Mouse (Mus musculus) thymus, adult 2 months (tissue): ENCODE data around the gene H2-T24. TPM values are rescaled to one million over a fixed set of nuclear protein-coding genes. Genes with fewer than 3 reads are reported as not detected.

Experiments
- DNase-seq: peaks from one replicate; pipeline ENCODE4 v3.0.0; 2021
- H3K27ac ChIP-seq: fragments of 200-500 bp; 2 replicates; pipeline ENCODE4 v1.5.1; 2012; ENCODE audit warnings: low read length, control low read depth; ENCODE audit not compliant: control insufficient read depth, insufficient read depth
- H3K27me3 ChIP-seq: fragments of 200-500 bp; 2 replicates; pipeline ENCODE4 v1.6.1; 2012; ENCODE audit warnings: mild to moderate bottlenecking, low read length, moderate library complexity, mixed read lengths; ENCODE audit not compliant: control insufficient read depth, insufficient read depth
- H3K36me3 ChIP-seq: fragments of 200-500 bp; 2 replicates; pipeline ENCODE4 v1.6.1; 2012; ENCODE audit warnings: mild to moderate bottlenecking, low read length, moderate library complexity; ENCODE audit not compliant: control insufficient read depth, insufficient read depth
- H3K4me1 ChIP-seq: fragments of 200-500 bp; replicated peaks from 2 replicates; pipeline ENCODE4 v1.6.1; 2012; ENCODE audit warnings: low read length; ENCODE audit not compliant: control insufficient read depth, insufficient read depth
- H3K4me3 ChIP-seq: fragments of 200-500 bp; 2 replicates; pipeline ENCODE4 v1.5.1; 2012; ENCODE audit warnings: mild to moderate bottlenecking, low read length, control low read depth, moderate library complexity; ENCODE audit not compliant: control insufficient read depth, insufficient read depth
- CTCF ChIP-seq: fragments of 200-500 bp; IDR thresholded peaks from 2 replicates; pipeline ENCODE4 v1.5.1; 2012; ENCODE audit warnings: mild to moderate bottlenecking, control low read depth, low read length, moderate library complexity, borderline replicate concordance; ENCODE audit not compliant: control insufficient read depth, poor library complexity, insufficient read depth; ENCODE audit errors: extremely low read depth
- POLR2A ChIP-seq: fragments of 200-500 bp; IDR thresholded peaks from 2 replicates; pipeline ENCODE4 v1.6.1; 2012; ENCODE audit warnings: mild to moderate bottlenecking, low read length, control low read depth, moderate library complexity; ENCODE audit not compliant: control insufficient read depth, poor library complexity, insufficient read depth; ENCODE audit errors: extremely low read depth
- WGBS: fragments of 180-500 bp; shearing (Covaris S2); methylation state at CpG from one replicate; pipeline ENCODE4 v1.1.7; 2018; 5-methylcytosine and 5-hydroxymethylcytosine counted together
- polyA plus RNA-seq: library from polyadenylated mRNA; depleted of rRNA; stranded (reverse); fragments of >200 nt; gene quantifications from 2 replicates; pipeline ENCODE4 v1.2.3, GENCODE M21; 2012; rRNA removed

Gene H2-T24
- polyA plus RNA-seq, 1 experiment: 20.4 TPM

DNA sequence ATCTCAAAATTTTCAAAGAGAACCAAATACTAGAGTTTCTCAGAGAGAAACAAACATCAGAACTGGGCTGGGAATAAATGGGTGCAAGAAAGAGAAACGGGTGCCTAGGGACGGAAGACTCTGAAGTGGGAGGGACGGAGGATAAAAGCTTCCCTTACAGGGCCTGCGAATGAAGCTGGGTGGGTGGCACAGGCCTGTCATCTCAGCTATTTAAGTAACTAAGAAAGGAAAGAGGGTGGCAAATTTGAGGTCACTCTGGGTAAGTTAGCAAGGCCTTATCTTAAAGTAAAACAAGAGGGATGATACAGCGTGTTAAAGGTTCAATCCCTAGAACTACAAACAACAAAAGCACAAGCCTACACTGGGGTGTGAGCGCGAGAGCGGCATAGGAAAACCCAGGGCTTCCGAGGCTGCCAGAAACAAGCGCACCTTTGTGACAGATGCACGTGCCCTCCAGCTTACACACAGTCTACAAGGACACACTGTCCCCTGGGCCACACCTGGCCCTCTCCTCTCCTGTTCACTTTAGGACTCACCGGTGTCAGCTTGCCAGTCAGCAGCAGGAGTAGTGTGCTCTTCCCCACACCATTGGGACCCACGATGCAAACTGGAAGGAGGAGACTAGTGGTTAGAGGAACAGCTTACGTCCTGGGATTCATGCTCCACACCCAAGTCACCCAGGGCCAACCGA lies 61.7 kb downstream of the H2-T24 start:
- Histone ChIP-seq H3K27me3 (no peaks in the 10 kb centered on the region), H3K4me3 (no peak overlapping the region), H3K27ac (no peak overlapping the region), H3K4me1 (no peaks in the 10 kb centered on the region), H3K36me3 (peaks cover 81% of the 10 kb centered on the region)
- no peak for TF ChIP-seq POLR2A
- TF ChIP-seq CTCF: no peak
- DNase-seq: no peak
- 95% methylated on average over 15 of the region's 15 CpGs for WGBS

Other genes with a start within 250 kb of the H2-T24 start
- gene Ier3, start 198.9 kb downstream of the H2-T24 start, polyA plus RNA-seq: 6.2 and 6.4 TPM in 2 replicates
- gene Flot1, start 197.3 kb downstream of the H2-T24 start, polyA plus RNA-seq: 62.4 and 70.4 TPM in 2 replicates
- gene Tubb5, start 182.3 kb downstream of the H2-T24 start, polyA plus RNA-seq: 1,522 and 2,049 TPM in 2 replicates
- 17.4 and 22.4 TPM in 2 replicates for gene Mdc1, start 179.0 kb downstream of the H2-T24 start, polyA plus RNA-seq
- gene Nrm, start 159.2 kb downstream of the H2-T24 start, polyA plus RNA-seq: 82.8 and 111 TPM in 2 replicates
- gene Ppp1r18, start 155.0 kb downstream of the H2-T24 start, polyA plus RNA-seq: 174 and 176 TPM in 2 replicates
- 174 and 182 TPM in 2 replicates for gene Dhx16, start 140.7 kb downstream of the H2-T24 start, polyA plus RNA-seq
- gene 2310061I04Rik, start 123.1 kb downstream of the H2-T24 start, polyA plus RNA-seq: 73.4 and 86.8 TPM in 2 replicates
- gene Atat1, start 110.5 kb downstream of the H2-T24 start, polyA plus RNA-seq: 63.9 and 64.9 TPM in 2 replicates
- 67.6 and 69.7 TPM in 2 replicates for gene Mrps18b, start 104.2 kb downstream of the H2-T24 start, polyA plus RNA-seq
- 63.0 and 65.6 TPM in 2 replicates for gene Ppp1r10, start 104.1 kb downstream of the H2-T24 start, polyA plus RNA-seq
- 128 and 132 TPM in 2 replicates for gene Abcf1, start 50.8 kb downstream of the H2-T24 start, polyA plus RNA-seq
- 37.9 and 45.5 TPM in 2 replicates for gene Gnl1, start 40.7 kb downstream of the H2-T24 start, polyA plus RNA-seq
- gene Prr3, start 40.3 kb downstream of the H2-T24 start, polyA plus RNA-seq: 35.5 and 42.6 TPM in 2 replicates
- 380 and 457 TPM in 2 replicates for gene H2-T23, start 12.3 kb upstream of the H2-T24 start, polyA plus RNA-seq
- 105 and 119 TPM in 2 replicates for gene H2-T22, start 22.2 kb upstream of the H2-T24 start, polyA plus RNA-seq
- gene Gm6034, start 22.4 kb upstream of the H2-T24 start, polyA plus RNA-seq: 0.22 TPM in 1 of 2 replicates, not detected in the other
- 0.39 and 0.61 TPM in 2 replicates for gene Gm11127, start 37.8 kb upstream of the H2-T24 start, polyA plus RNA-seq
- gene Gm19684, start 101.1 kb upstream of the H2-T24 start, polyA plus RNA-seq: 1.4 and 1.7 TPM in 2 replicates
- 1.7 and 2.4 TPM in 2 replicates for gene Gm7030, start 108.9 kb upstream of the H2-T24 start, polyA plus RNA-seq
- gene Gm8909, start 148.0 kb upstream of the H2-T24 start, polyA plus RNA-seq: 20.1 and 20.8 TPM in 2 replicates
- gene H2-T3, start 169.7 kb upstream of the H2-T24 start, polyA plus RNA-seq: 1.7 and 2.5 TPM in 2 replicates
- gene Rpp21, start 237.5 kb upstream of the H2-T24 start, polyA plus RNA-seq: 124 and 160 TPM in 2 replicates